Mouse (Mus musculus) hematopoietic stem cell, adult 5-6 weeks (primary cell): ENCODE measurements around the gene Dpp4. TPM values are rescaled to one million over a fixed set of nuclear protein-coding genes. Genes with fewer than 3 reads are reported as not detected.

Experiments
- ATAC-seq, 2 experiments: fragments of 125-278 bp in 1 of 2; replicated peaks in 1 of 2; 2 replicates each; pipeline ENCODE4 v1.8.0; 2016 to 2017; ENCODE audit warnings: inconsistent platforms in 2 of 2, mild to moderate bottlenecking in 2 of 2, moderate number of reproducible peaks in 2 of 2, low read depth in 1 of 2, moderate TSS enrichment in 1 of 2; ENCODE audit not compliant: low FRiP score in 2 of 2, poor library complexity in 2 of 2, severe bottlenecking in 2 of 2, insufficient read depth in 1 of 2, low TSS enrichment in 1 of 2
- total RNA-seq: library from RNA; stranded (forward); fragments of 172-1452, 232-1000 nt; gene quantifications from 2 replicates; pipeline ENCODE4 v1.2.3, GENCODE M21; 2017

Gene Dpp4
- total RNA-seq: 31.4 and 39.2 TPM in 2 replicates

- peak; percentile 9 to 21; a peak in 2 of 4 replicates for ATAC-seq
These were observed at the start of gene Dpp4 for GRCm38 (mm10) chr2:62412081-62412821. Gene Dpp4 (minus strand): TSS chr2:62412231.

GRCm38 (mm10) chr2:62460815-62461450, 48.9 kb upstream of the Dpp4 start:
- 0 out of 4 replicates have a peak, but pooled peaks of 1 of the 2 experiments have one; percentile 8 for ATAC-seq

GRCm38 (mm10) chr2:62460231-62460710, 48.2 kb upstream of the Dpp4 start:
- ATAC-seq: peak; percentile 95 to 96

- no peak for ATAC-seq
These were observed 47.5 kb upstream of the Dpp4 start for GRCm38 (mm10) chr2:62459241-62460174.

- ATAC-seq: no peak
These were observed 46.0 kb upstream of the Dpp4 start for GRCm38 (mm10) chr2:62458070-62458469.

- ATAC-seq: no peak
These were observed 43.0 kb upstream of the Dpp4 start for GRCm38 (mm10) chr2:62454991-62455390.

- no peak for ATAC-seq
These were observed 42.0 kb upstream of the Dpp4 start for GRCm38 (mm10) chr2:62454033-62454432.

GRCm38 (mm10) chr2:62450364-62450763, 38.3 kb upstream of the Dpp4 start:
- no peak for ATAC-seq

GRCm38 (mm10) chr2:62449692-62450346, 37.8 kb upstream of the Dpp4 start:
- no peak for ATAC-seq

- peak; percentile 96 to 97 for ATAC-seq
These were observed 28.9 kb upstream of the Dpp4 start for GRCm38 (mm10) chr2:62440802-62441544.

GRCm38 (mm10) chr2:62440083-62440482, 28.1 kb upstream of the Dpp4 start:
- no peak for ATAC-seq

GRCm38 (mm10) chr2:62431245-62431795, 19.3 kb upstream of the Dpp4 start:
- no peak for ATAC-seq

GRCm38 (mm10) chr2:62425941-62426340, 13.9 kb upstream of the Dpp4 start:
- no peak for ATAC-seq

GRCm38 (mm10) chr2:62423343-62423776, 11.3 kb upstream of the Dpp4 start:
- ATAC-seq: no peak

- no peak for ATAC-seq
These were observed 10.7 kb upstream of the Dpp4 start for GRCm38 (mm10) chr2:62422515-62423342.
